12 mouse cellular contexts compared by ENCODE assay signal in genomic region chr19:41655089-41655783, GRCm38 (mm10).
DNase-seq lines count a peak whose midpoint lies in the region; ATAC-seq and TF ChIP-seq lines count a peak whose summit lies in the region.
"Had no signal": no experiment of that assay in that cellular context is flagged by ENCODE, and none has a peak within 500 bp of the region (broad histone marks: within the 10 kb centered on the region; RNA-seq: fewer than 3 reads in every experiment).

No protein-coding gene starts in this region.

- no peak for TF ChIP-seq CTCF in kidney, adult 2 months (conservative IDR thresholded peaks at IDR 0.05; ENCODE audit: insufficient read depth, insufficient read length, low read depth, low read length)

- H3K4me3 ChIP-seq in forebrain, embryonic 10.5 days: no peak overlapping the region
- H3K4me3 ChIP-seq in forebrain, embryonic 15.5 days: no peak overlapping the region
- H3K4me3 ChIP-seq in embryonic facial prominence, embryonic 11.5 days (ENCODE audit: low read depth, low read length): no peak overlapping the region
- no peak overlapping the region for H3K4me3 ChIP-seq in intestine, embryonic 15.5 days (replicated peaks)
- no peak overlapping the region for H3K4me3 ChIP-seq in midbrain, embryonic 16.5 days (ENCODE audit: low read depth, low read length)
- no peak overlapping the region for H3K4me3 ChIP-seq in kidney, adult 2 months (ENCODE audit: insufficient read depth, low read depth, low read length)
- H3K4me3 ChIP-seq: embryonic facial prominence, embryonic 15.5 days; limb, embryonic 13.5 days; myocyte had no signal

- peaks cover 63% of the 10 kb centered on the region for H3K4me1 ChIP-seq in forebrain, embryonic 10.5 days
- H3K4me1 ChIP-seq in forebrain, embryonic 15.5 days: peaks cover 60% of the 10 kb centered on the region
- H3K4me1 ChIP-seq in embryonic facial prominence, embryonic 11.5 days (ENCODE audit: control insufficient read depth, insufficient read depth, low read length): no peaks in the 10 kb centered on the region
- no peaks in the 10 kb centered on the region for H3K4me1 ChIP-seq in intestine, embryonic 15.5 days (replicated peaks)
- peaks cover 40% of the 10 kb centered on the region for H3K4me1 ChIP-seq in midbrain, embryonic 16.5 days (ENCODE audit: control insufficient read depth, insufficient read depth, low read length)
- H3K4me1 ChIP-seq in kidney, adult 2 months (ENCODE audit: control insufficient read depth, insufficient read depth, low read length): no peaks in the 10 kb centered on the region
- H3K4me1 ChIP-seq: limb, embryonic 13.5 days had no signal

- DNase-seq in forebrain, embryonic 10.5 days (ENCODE audit: extremely low spot score, low spot score): no peak
- DNase-seq in embryonic facial prominence, embryonic 11.5 days (ENCODE audit: low spot score): no peak
- DNase-seq in adrenal gland, adult (ENCODE audit: inconsistent age in 2 of 2, low spot score in 1 of 2): no peak
- DNase-seq in kidney, adult 2 months: no peak
- DNase-seq in frontal cortex, postnatal 14 days (ENCODE audit: low spot score in 2 of 2): no peak
- DNase-seq: heart, adult 11 months had no signal

- no peaks in the 10 kb centered on the region for H3K36me3 ChIP-seq in forebrain, embryonic 10.5 days (replicated peaks)
- H3K36me3 ChIP-seq in forebrain, embryonic 15.5 days: no peaks in the 10 kb centered on the region
- no peaks in the 10 kb centered on the region for H3K36me3 ChIP-seq in embryonic facial prominence, embryonic 11.5 days (replicated peaks; ENCODE audit: control insufficient read depth, insufficient read depth, low read depth, low read length)
- no peaks in the 10 kb centered on the region for H3K36me3 ChIP-seq in intestine, embryonic 15.5 days
- H3K36me3 ChIP-seq in midbrain, embryonic 16.5 days (ENCODE audit: control insufficient read depth, insufficient read depth, low read length): 0 out of 2 replicates have a peak, but pooled peaks cover 3% of the 10 kb centered on the region
- H3K36me3 ChIP-seq in kidney, adult 2 months (ENCODE audit: control insufficient read depth, insufficient read depth, low read length): no peaks in the 10 kb centered on the region
- H3K36me3 ChIP-seq: embryonic facial prominence, embryonic 15.5 days; limb, embryonic 13.5 days had no signal

- H3K9ac ChIP-seq in forebrain, embryonic 15.5 days (replicated peaks): no peak overlapping the region
- no peak overlapping the region for H3K9ac ChIP-seq in embryonic facial prominence, embryonic 11.5 days (replicated peaks; ENCODE audit: low read length)
- no peak overlapping the region for H3K9ac ChIP-seq in intestine, embryonic 15.5 days
- H3K9ac ChIP-seq in midbrain, embryonic 16.5 days (ENCODE audit: low read depth, low read length): peak overlapping the region; percentile 18; the same call in 1 of the 2 replicates
- H3K9ac ChIP-seq: embryonic facial prominence, embryonic 15.5 days; limb, embryonic 13.5 days had no signal

- no peak for TF ChIP-seq POLR2A in kidney, adult 2 months (IDR thresholded peaks at IDR 0.05; ENCODE audit: low read depth, low read length)

- no peak overlapping the region for H3K4me2 ChIP-seq in forebrain, embryonic 15.5 days (replicated peaks)
- no peak overlapping the region for H3K4me2 ChIP-seq in embryonic facial prominence, embryonic 11.5 days (ENCODE audit: low read depth, low read length)
- H3K4me2 ChIP-seq in intestine, embryonic 15.5 days (replicated peaks): no peak overlapping the region
- no peak overlapping the region for H3K4me2 ChIP-seq in midbrain, embryonic 16.5 days (ENCODE audit: low read length)
- H3K4me2 ChIP-seq: embryonic facial prominence, embryonic 15.5 days; limb, embryonic 13.5 days had no signal

- 0 out of 2 replicates have a peak overlapping the region, but pooled peaks have one; percentile 35 for H3K27ac ChIP-seq in forebrain, embryonic 10.5 days
- H3K27ac ChIP-seq in forebrain, embryonic 15.5 days (replicated peaks): no peak overlapping the region
- H3K27ac ChIP-seq in embryonic facial prominence, embryonic 11.5 days (replicated peaks; ENCODE audit: low read depth, low read length): no peak overlapping the region
- H3K27ac ChIP-seq in intestine, embryonic 15.5 days: no peak overlapping the region
- 0 out of 2 replicates have a peak overlapping the region, but pooled peaks have one; percentile 18 for H3K27ac ChIP-seq in midbrain, embryonic 16.5 days (ENCODE audit: low read length)
- H3K27ac ChIP-seq in kidney, adult 2 months (ENCODE audit: insufficient read depth, low read depth, low read length): no peak overlapping the region
- H3K27ac ChIP-seq: embryonic facial prominence, embryonic 15.5 days; limb, embryonic 13.5 days had no signal

- H3K27me3 ChIP-seq in forebrain, embryonic 10.5 days (ENCODE audit: poor library complexity, severe bottlenecking): peaks cover 95% of the 10 kb centered on the region
- H3K27me3 ChIP-seq in forebrain, embryonic 15.5 days: peaks cover 11% of the 10 kb centered on the region; the same call in 1 of the 2 replicates
- peaks cover 9% of the 10 kb centered on the region; the same call in 1 of the 2 replicates for H3K27me3 ChIP-seq in embryonic facial prominence, embryonic 11.5 days (ENCODE audit: control insufficient read depth, insufficient read depth, low read length)
- H3K27me3 ChIP-seq in intestine, embryonic 15.5 days (replicated peaks): peaks cover 7% of the 10 kb centered on the region
- H3K27me3 ChIP-seq in midbrain, embryonic 16.5 days (ENCODE audit: control insufficient read depth, insufficient read depth, low read depth, low read length): no peaks in the 10 kb centered on the region
- no peaks in the 10 kb centered on the region for H3K27me3 ChIP-seq in kidney, adult 2 months (replicated peaks; ENCODE audit: control insufficient read depth, insufficient read depth, low read length)

- H3K9me3 ChIP-seq in forebrain, embryonic 10.5 days: no peaks in the 10 kb centered on the region
- no peaks in the 10 kb centered on the region for H3K9me3 ChIP-seq in forebrain, embryonic 15.5 days
- H3K9me3 ChIP-seq in embryonic facial prominence, embryonic 11.5 days (replicated peaks; ENCODE audit: control insufficient read depth, low read length): no peaks in the 10 kb centered on the region
- H3K9me3 ChIP-seq in intestine, embryonic 15.5 days: no peaks in the 10 kb centered on the region
- no peaks in the 10 kb centered on the region for H3K9me3 ChIP-seq in midbrain, embryonic 16.5 days (replicated peaks; ENCODE audit: control insufficient read depth, low read length, poor library complexity, severe bottlenecking)
- H3K9me3 ChIP-seq: embryonic facial prominence, embryonic 15.5 days; limb, embryonic 13.5 days had no signal

- no peak for ATAC-seq in forebrain, embryonic 15.5 days (replicated peaks)
- 0 out of 2 replicates have a peak, but pooled peaks have one; percentile 30 for ATAC-seq in embryonic facial prominence, embryonic 11.5 days (replicated peaks; ENCODE audit: insufficient number of reproducible peaks, low FRiP score, low TSS enrichment, low read depth)
- ATAC-seq in intestine, embryonic 15.5 days: peak; percentile 77
- ATAC-seq in midbrain, embryonic 16.5 days: peak; percentile 40; the same call in 1 of the 2 replicates

- WGBS in forebrain, embryonic 10.5 days: 23% methylated on average over 6 of the region's 6 CpGs
- 15% methylated on average over 6 of the region's 6 CpGs for WGBS in forebrain, embryonic 15.5 days
- WGBS in embryonic facial prominence, embryonic 11.5 days: 16% methylated on average over 6 of the region's 6 CpGs
- WGBS in intestine, embryonic 15.5 days: 21% methylated on average over 6 of the region's 6 CpGs
- 9% methylated on average over 6 of the region's 6 CpGs for WGBS in midbrain, embryonic 16.5 days
- 34% methylated on average over 6 of the region's 6 CpGs for WGBS in kidney, adult 2 months

Comparison
In these comparisons a context has a peak if more than half of its experiments do, and no peak if none do; other contexts are left out.
1. H3K27ac ChIP-seq: peak in forebrain, embryonic 10.5 days (single experiment) and midbrain, embryonic 16.5 days (single experiment); none in forebrain, embryonic 15.5 days (single experiment), embryonic facial prominence, embryonic 11.5 days (single experiment), intestine, embryonic 15.5 days (single experiment) and kidney, adult 2 months (single experiment).